Mouse (Mus musculus): ENCODE measurements at regions not wholly inside any gene's neighbourhood (a gene's known extent, or its start where the extent isn't known, plus 50 kb on each side); places are given as distances from the start of the nearest gene placed in this dataset.

- DNase-seq (ENCODE audit: extremely low read depth, low read depth, low spot score) = no peak
- no peak overlapping the region for H3K4me3 ChIP-seq (ENCODE audit: insufficient read depth, low read depth, low read length)
- no peaks in the 10 kb centered on the region for H3K79me2 ChIP-seq (ENCODE audit: control insufficient read depth, insufficient read depth, low read length)
- H3K4me1 ChIP-seq (ENCODE audit: control insufficient read depth, insufficient read depth, low read length) = no peaks in the 10 kb centered on the region
- no peaks in the 10 kb centered on the region for H3K27me3 ChIP-seq (ENCODE audit: control insufficient read depth, insufficient read depth, low read length)
- TF ChIP-seq POLR2A (IDR thresholded peaks at IDR 0.05; ENCODE audit: extremely low read depth, insufficient read depth, low read length) (no peak), CTCF (IDR thresholded peaks at IDR 0.05; ENCODE audit: low read depth, low read length) (no peak)
- no peaks in the 10 kb centered on the region for H3K36me3 ChIP-seq (ENCODE audit: control insufficient read depth, insufficient read depth, low read length)
- WGBS = 71% methylated on average over 3 of the region's 3 CpGs
- no peak overlapping the region for H3K9ac ChIP-seq (ENCODE audit: low read depth, low read length)
- H3K27ac ChIP-seq (replicated peaks; ENCODE audit: insufficient read depth, low read depth, low read length) = no peak overlapping the region
Measured at GRCm38 (mm10) chr7:69991982-69992381, 374.6 kb downstream of the Nr2f2 start.

- Histone ChIP-seq H3K36me3 (ENCODE audit: control insufficient read depth, insufficient read depth, low read length) (no peaks in the 10 kb centered on the region), H3K4me3 (ENCODE audit: insufficient read depth, low read depth, low read length) (no peak overlapping the region), H3K9ac (ENCODE audit: low read depth, low read length) (no peak overlapping the region), H3K4me1 (ENCODE audit: control insufficient read depth, insufficient read depth, low read length) (no peaks in the 10 kb centered on the region), H3K27ac (replicated peaks; ENCODE audit: insufficient read depth, low read depth, low read length) (no peak overlapping the region), H3K79me2 (ENCODE audit: control insufficient read depth, insufficient read depth, low read length) (no peaks in the 10 kb centered on the region), H3K27me3 (ENCODE audit: control insufficient read depth, insufficient read depth, low read length) (no peaks in the 10 kb centered on the region)
- WGBS = 57% methylated on average over 5 of the region's 5 CpGs
- TF ChIP-seq POLR2A (IDR thresholded peaks at IDR 0.05; ENCODE audit: extremely low read depth, insufficient read depth, low read length) (no peak), CTCF (IDR thresholded peaks at IDR 0.05; ENCODE audit: low read depth, low read length) (no peak)
- DNase-seq (ENCODE audit: extremely low read depth, low read depth, low spot score) = no peak
Measured at GRCm38 (mm10) chr7:69988704-69989103, 377.8 kb downstream of the Nr2f2 start.

- 30% methylated on average over 2 of the region's 2 CpGs for WGBS
- Histone ChIP-seq H3K9ac (ENCODE audit: low read depth, low read length) (no peak overlapping the region), H3K4me3 (ENCODE audit: insufficient read depth, low read depth, low read length) (no peak overlapping the region), H3K4me1 (ENCODE audit: control insufficient read depth, insufficient read depth, low read length) (peaks cover 5% of the 10 kb centered on the region), H3K36me3 (ENCODE audit: control insufficient read depth, insufficient read depth, low read length) (no peaks in the 10 kb centered on the region), H3K27me3 (ENCODE audit: control insufficient read depth, insufficient read depth, low read length) (no peaks in the 10 kb centered on the region), H3K79me2 (ENCODE audit: control insufficient read depth, insufficient read depth, low read length) (no peaks in the 10 kb centered on the region), H3K27ac (replicated peaks; ENCODE audit: insufficient read depth, low read depth, low read length) (no peak overlapping the region)
- no peak for TF ChIP-seq POLR2A (IDR thresholded peaks at IDR 0.05; ENCODE audit: extremely low read depth, insufficient read depth, low read length)
- TF ChIP-seq CTCF (IDR thresholded peaks at IDR 0.05; ENCODE audit: low read depth, low read length) = no peak
- peak; percentile 63 for DNase-seq (ENCODE audit: extremely low read depth, low read depth, low spot score)
Measured at GRCm38 (mm10) chr7:69981301-69981700, 385.2 kb downstream of the Nr2f2 start.

- H3K27ac ChIP-seq (replicated peaks; ENCODE audit: insufficient read depth, low read depth, low read length) = no peak overlapping the region
- H3K36me3 ChIP-seq (ENCODE audit: control insufficient read depth, insufficient read depth, low read length) = no peaks in the 10 kb centered on the region
- 73% methylated on average over 3 of the region's 3 CpGs for whole genome bisulfite sequencing
- H3K79me2 ChIP-seq (ENCODE audit: control insufficient read depth, insufficient read depth, low read length) = no peaks in the 10 kb centered on the region
- no peak for TF ChIP-seq CTCF (IDR thresholded peaks at IDR 0.05; ENCODE audit: low read depth, low read length)
- no peak for TF ChIP-seq POLR2A (IDR thresholded peaks at IDR 0.05; ENCODE audit: extremely low read depth, insufficient read depth, low read length)
- DNase-seq (ENCODE audit: extremely low read depth, low read depth, low spot score) = peak; percentile 16
- H3K9ac ChIP-seq (ENCODE audit: low read depth, low read length) = no peak overlapping the region
- H3K4me3 ChIP-seq (ENCODE audit: insufficient read depth, low read depth, low read length) = no peak overlapping the region
- H3K27me3 ChIP-seq (ENCODE audit: control insufficient read depth, insufficient read depth, low read length) = no peaks in the 10 kb centered on the region
- H3K4me1 ChIP-seq (ENCODE audit: control insufficient read depth, insufficient read depth, low read length) = peaks cover 5% of the 10 kb centered on the region
Measured at GRCm38 (mm10) chr7:69976369-69976768, 390.2 kb downstream of the Nr2f2 start.

- TF ChIP-seq POLR2A (IDR thresholded peaks at IDR 0.05; ENCODE audit: extremely low read depth, insufficient read depth, low read length) (no peak), CTCF (IDR thresholded peaks at IDR 0.05; ENCODE audit: low read depth, low read length) (no peak)
Measured at GRCm38 (mm10) chr7:69964002-69964401, 402.5 kb downstream of the Nr2f2 start.

GRCm38 (mm10) chr7:69950221-69950670 is 416.3 kb downstream of the Nr2f2 start:
- no peaks in the 10 kb centered on the region; the same call in 1 of the 2 replicates for H3K4me1 ChIP-seq (ENCODE audit: control insufficient read depth, insufficient read depth, low read length)
- H3K27me3 ChIP-seq (ENCODE audit: control insufficient read depth, insufficient read depth, low read length) = no peaks in the 10 kb centered on the region
- H3K36me3 ChIP-seq (ENCODE audit: control insufficient read depth, insufficient read depth, low read length) = no peaks in the 10 kb centered on the region
- no peak overlapping the region for H3K9ac ChIP-seq (ENCODE audit: low read depth, low read length)
- no peak overlapping the region for H3K27ac ChIP-seq (replicated peaks; ENCODE audit: insufficient read depth, low read depth, low read length)
- 86% methylated on average over 6 of the region's 6 CpGs for WGBS
- H3K4me3 ChIP-seq (ENCODE audit: insufficient read depth, low read depth, low read length) = no peak overlapping the region
- no peaks in the 10 kb centered on the region for H3K79me2 ChIP-seq (ENCODE audit: control insufficient read depth, insufficient read depth, low read length)
- no peak for DNase-seq (ENCODE audit: extremely low read depth, low read depth, low spot score)
- TF ChIP-seq CTCF (IDR thresholded peaks at IDR 0.05; ENCODE audit: low read depth, low read length) (no peak), POLR2A (IDR thresholded peaks at IDR 0.05; ENCODE audit: extremely low read depth, insufficient read depth, low read length) (no peak)

More at GRCm38 (mm10) chr7:69964002-69964401, 402.5 kb downstream of the Nr2f2 start:
- H3K4me1 ChIP-seq (ENCODE audit: control insufficient read depth, insufficient read depth, low read length) = no peaks in the 10 kb centered on the region
- no peak overlapping the region for H3K4me3 ChIP-seq (ENCODE audit: insufficient read depth, low read depth, low read length)
- 88% methylated on average over 8 of the region's 8 CpGs for WGBS
- no peaks in the 10 kb centered on the region for H3K36me3 ChIP-seq (ENCODE audit: control insufficient read depth, insufficient read depth, low read length)
- H3K27me3 ChIP-seq (ENCODE audit: control insufficient read depth, insufficient read depth, low read length) = no peaks in the 10 kb centered on the region
- no peak overlapping the region for H3K9ac ChIP-seq (ENCODE audit: low read depth, low read length)
- H3K27ac ChIP-seq (replicated peaks; ENCODE audit: insufficient read depth, low read depth, low read length) = no peak overlapping the region
- DNase-seq (ENCODE audit: extremely low read depth, low read depth, low spot score) = no peak
- H3K79me2 ChIP-seq (ENCODE audit: control insufficient read depth, insufficient read depth, low read length) = no peaks in the 10 kb centered on the region

Measured in liver, adult 2 months (tissue).